Mouse (Mus musculus) right cerebral cortex, adult 18-20 months (tissue): ENCODE measurements around the gene Defa28.
"Not testable (repeated sequence)": the region's sequence is repeated elsewhere in the genome, so short reads cannot be mapped to it uniquely, and the experiment has no call there.

Experiments used
- DNase-seq: peaks from one replicate; pipeline ENCODE4 v3.0.0; 2022; ENCODE audit warnings: mixed read lengths

Gene Defa28

DNA sequence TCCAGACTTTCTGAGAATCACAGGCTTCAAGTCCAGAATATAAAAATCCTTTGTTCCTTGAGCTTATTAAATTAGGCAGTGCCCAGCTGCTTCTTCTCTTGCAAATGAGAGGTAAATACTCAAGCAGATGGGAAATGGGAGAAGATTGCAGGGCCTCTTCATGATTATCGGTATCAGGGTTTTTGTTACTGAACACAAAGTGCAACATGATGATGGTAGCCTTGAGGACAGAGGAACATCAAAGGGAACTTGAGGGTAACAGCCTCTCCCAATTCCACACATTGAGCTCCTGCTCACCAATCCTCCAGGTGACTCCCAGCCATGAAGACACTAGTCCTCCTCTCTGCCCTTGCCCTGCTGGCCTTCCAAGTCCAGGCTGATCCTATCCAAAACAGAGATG lies at the start of gene Defa28:
Gene Defa28, plus strand, starts transcription at position 301 of the 400 bp plus-strand sequence.
- not testable (repeated sequence) for DNase-seq

DNA sequence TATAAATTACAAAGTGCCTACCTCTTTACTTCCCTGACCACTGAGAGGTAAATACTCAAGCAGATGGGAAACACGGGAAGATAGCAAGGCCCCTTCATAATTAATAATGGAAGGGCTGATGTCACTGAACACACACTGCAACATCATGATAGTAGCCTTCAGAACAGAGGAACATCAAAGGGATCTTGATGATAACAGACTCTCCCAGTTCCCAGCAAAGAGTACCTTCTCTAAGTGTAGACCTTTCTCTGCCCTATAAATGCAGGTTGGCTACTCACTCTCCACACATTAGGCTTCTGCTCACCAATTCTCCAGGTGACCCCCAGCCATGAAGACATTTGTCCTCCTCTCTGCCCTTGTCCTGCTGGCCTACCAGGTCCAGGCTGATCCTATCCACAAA lies 17.7 kb upstream of the Defa28 start, which contains the start of gene Defa37:
Gene Defa37, plus strand, starts transcription at position 301 of the 400 bp plus-strand sequence.
- DNase-seq, result not testable (repeated sequence)

DNA sequence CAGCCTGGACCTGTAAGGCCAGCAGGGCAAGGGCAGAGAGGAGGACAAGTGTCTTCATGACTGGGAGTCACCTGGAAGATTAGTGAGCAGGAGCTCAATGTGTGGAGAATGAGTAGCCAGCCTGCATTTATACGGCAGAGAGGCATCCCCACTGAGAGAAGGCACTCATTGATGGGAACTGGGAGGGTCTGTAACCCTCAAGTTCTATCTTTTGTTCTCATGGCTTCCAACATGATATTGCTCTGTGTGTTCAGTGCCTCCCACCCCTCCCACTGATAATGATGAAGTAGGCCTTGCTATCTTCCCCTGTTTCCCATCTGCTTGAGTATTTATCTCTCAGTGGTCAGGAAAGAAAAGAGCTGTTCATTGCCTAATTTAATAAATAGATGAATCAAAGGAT lies 11.6 kb downstream of the Defa28 start, which contains the start of gene Gm7861:
Gene Gm7861, minus strand, starts transcription at position 101 of the 400 bp plus-strand sequence.
- DNase-seq, result not testable (repeated sequence)

DNA sequence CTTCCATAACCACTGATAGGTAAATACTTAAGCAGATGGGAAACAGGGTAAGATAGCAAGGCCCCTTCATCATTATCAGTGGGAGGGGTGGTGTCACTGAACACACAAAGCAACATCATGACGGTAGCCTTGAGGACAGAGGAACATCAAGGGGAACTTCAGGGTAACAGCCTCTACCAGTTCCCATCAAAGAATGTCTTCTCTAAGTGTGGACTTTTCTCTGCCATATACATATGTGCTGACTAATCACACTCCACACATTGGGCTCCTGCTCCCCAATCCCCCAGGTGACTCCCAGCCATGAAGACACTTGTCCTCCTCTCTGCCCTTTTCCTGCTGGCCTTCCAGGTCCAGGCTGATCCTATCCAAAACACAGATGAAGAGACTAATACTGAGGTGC lies 35.1 kb downstream of the Defa28 start, which contains the start of gene Defa26:
Gene Defa26, plus strand, starts transcription at position 301 of the 400 bp plus-strand sequence.
- not testable (repeated sequence) for DNase-seq
